Mouse (Mus musculus) megakaryocyte, embryonic 14.5 days (primary cell): ENCODE measurements around the gene Klhl2.

Source experiments
- FLI1 ChIP-seq: IDR thresholded peaks from 2 replicates; pipeline ENCODE4 v1.6.1; 2012; ENCODE audit warnings: low read length, inconsistent platforms, mixed read lengths
- GATA1 ChIP-seq: IDR thresholded peaks from 3 replicates; pipeline ENCODE4 v1.6.1; 2012; ENCODE audit warnings: mixed read lengths, low read length, inconsistent platforms, borderline replicate concordance

DNA sequence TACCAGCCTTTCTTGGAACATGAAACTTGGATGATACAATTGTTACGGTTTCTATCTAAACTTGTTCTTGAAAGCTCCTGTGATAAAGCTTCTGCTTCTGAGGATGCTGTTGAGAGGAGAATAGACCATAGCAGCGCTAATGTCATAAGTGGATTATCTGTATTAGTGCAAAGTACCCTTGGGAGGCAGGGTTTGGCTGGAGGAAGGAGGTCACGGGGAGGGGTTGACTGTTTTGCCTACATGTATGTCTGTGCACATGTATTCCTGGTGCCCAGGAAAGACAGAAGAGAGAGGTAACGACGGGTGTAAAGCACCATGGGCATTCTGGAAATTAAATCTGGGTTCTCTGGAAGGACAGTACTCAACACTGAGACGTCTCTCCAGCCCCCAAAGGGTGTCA lies 75.7 kb downstream of the Klhl2 start:
- TF ChIP-seq GATA1 (no peak), FLI1 (no peak)
